Mouse (Mus musculus) left cerebral cortex, postnatal 4 days (tissue): ENCODE results near the gene Theg. TPM values are rescaled to one million over a fixed set of nuclear protein-coding genes. Genes with fewer than 3 reads are reported as not detected.

Source experiments
- DNase-seq: peaks from one replicate; pipeline ENCODE4 v3.0.0-alpha.2; 2022
- intact Hi-C: fragments of 180-260 bp; cut with DNase I; formaldehyde crosslinking; loops from one replicate; pipeline ENCODE4 v1.15.1; 2025
- total RNA-seq, 2 experiments: library from RNA; stranded (reverse); gene quantifications; 2 replicates each; pipeline ENCODE4 v1.2.3; 2021

Theg gene
- total RNA-seq, 2 experiments from 2014 or later = not detected

DNA sequence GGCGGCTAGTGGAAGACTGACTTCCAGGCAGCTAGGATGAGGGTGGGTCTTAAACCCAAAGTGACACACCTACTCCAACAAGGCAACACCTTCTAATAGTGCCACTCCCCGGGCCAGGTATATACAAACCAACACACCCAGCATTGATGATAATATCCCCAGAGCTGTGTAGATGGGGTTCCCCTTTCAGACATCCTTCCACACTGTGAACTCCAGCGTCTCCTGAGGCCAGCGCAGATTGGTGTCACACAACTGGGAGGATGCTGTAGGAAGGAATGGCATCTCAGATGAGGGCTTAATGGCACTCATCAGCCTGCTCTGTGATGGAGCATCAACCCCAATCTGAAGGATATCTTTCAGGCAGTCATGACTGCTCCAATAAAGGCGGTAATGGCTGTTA is 29.6 kb downstream of the Theg start:
- DNase-seq = no peak
- intact Hi-C loops = no loop called here

DNA sequence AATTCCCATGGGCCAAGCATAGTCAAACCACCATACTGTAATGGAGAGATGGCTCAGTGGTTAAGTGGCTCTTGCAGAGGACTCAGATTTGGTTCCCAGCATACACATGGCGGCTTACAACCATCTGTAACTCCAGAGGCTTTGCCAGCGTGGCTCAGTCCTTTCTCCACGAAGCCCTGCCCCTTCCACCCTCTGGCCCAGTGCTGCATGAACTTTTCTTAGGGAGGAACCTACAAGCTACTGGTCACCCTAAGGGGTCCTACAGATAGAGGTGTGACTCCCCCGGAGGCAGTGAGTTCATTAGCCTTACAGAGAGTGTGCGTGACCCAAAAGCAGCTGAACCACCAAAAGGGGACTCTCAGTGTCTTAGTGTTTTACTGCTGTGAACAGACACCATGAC is 30.2 kb downstream of the Theg start:
- intact Hi-C loops = no loop called here
- DNase-seq = no peak

DNA sequence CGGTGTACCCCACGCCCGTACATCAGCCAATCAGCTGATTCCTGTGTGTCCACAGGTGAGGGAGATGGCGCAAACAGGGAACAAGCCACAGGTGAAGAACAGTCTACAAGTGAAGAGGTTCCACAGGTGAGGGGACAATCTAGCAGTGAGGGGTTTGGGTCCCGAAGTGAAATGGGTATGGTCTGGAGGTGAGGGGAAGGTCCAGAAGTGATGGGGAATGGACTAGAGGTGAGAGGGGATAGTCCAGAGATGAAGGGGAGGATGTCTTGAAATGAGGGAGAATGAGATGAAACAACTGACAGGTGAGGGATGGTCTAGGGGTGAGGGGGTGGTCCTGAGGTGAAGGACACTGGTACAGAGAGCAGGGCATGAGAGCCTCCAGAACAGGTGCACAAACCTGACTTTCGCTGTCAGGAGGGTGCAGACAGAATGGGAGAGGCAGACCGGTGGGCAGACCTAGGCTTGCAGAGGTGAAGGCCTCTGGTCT is 31.9 kb downstream of the Theg start:
- intact Hi-C loops = no loop called here

DNA sequence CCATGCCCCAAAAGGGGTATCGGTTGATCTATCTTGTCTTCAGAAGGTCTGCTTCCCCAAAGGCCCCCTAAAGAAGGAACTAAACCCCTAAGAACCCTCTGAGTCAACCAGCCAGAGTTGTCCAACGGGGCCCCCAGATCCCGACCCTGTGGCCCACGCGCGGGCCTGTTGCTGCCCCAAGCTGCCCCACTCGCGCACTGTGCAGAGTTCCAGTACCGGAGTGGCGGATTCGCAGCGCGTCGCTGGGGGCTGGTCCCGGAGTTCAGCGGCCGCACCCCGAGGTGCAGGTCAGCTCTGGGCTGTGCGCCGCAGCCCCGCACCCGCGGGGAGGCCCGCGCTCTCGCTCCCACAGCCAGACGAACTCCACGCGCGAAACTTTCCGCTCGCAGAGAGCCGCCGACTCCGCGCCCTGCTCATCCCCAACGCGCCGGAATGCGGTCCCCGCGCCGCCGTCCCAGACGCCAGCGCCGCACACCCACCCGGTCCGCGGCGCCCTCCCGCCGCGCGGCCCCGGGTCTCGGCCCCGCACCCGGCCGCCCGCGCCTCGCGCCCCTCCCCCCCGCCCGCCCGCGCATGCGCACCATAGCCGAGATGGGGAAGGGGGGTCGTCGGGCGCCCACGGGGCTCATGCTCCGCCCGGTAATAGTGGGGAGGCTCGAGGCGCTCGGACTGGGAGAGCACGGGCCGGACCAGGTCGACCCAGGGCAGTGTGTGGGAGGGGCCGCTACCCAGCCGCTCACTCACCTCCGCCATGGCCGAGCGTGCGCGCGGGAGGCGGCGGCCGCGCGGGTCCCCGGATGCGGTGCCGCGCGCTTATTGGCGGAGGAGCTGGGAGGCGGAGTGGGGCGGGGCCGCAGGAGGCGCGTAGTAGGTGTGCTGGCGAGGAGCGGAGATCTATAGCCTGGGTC is 32.5 kb downstream of the Theg start, which contains the start of gene Mier2:
TSS of gene Mier2 (minus strand) at position 870 of the 908 bp plus-strand sequence.
- peak; percentile 83 for DNase-seq
- intact Hi-C loops = no loop called here

More for the DNA sequence above, 31.9 kb downstream of the Theg start:
- DNase-seq = no peak

DNA sequence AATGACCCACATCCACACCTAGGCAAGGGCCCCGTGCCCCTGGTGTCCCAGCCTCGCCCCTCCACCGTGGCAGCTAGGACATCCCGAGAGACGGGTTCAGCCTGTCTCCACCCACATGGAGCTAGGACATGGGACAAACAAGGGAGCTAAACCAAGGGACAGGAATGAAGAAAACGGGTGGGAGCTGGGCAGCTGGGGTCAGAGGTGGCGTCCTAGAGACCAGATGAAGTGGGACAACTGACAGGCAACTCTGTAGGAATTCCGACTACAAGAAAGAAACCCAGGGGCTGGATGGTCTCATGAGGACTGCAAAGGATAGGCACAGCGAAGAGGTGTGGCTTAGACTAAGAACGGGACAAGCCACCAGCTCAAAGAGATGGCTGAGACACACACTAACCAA is 33.4 kb downstream of the Theg start:
- intact Hi-C loops = no loop called here
- no peak for DNase-seq

DNA sequence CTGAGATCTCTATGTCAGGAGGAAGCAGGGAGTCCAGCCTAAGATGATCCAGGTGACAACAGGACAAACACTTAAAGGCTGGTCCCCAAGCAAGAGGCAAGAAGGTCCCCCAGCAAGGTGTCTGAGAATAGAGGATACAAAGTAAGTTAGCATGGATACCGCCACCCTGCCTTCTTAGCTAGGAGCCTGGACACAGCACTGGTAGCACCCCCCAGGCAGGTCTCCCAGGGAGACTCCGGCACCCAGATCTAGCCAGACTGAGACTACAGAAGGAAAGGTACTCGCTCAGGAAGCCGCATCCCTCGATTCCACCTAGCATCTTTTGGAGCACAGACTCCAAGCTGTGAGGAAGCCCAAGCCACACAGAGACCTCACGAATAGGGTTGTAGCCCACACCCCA is 34.0 kb downstream of the Theg start:
- intact Hi-C loops = no loop called here
- DNase-seq = no peak

DNA sequence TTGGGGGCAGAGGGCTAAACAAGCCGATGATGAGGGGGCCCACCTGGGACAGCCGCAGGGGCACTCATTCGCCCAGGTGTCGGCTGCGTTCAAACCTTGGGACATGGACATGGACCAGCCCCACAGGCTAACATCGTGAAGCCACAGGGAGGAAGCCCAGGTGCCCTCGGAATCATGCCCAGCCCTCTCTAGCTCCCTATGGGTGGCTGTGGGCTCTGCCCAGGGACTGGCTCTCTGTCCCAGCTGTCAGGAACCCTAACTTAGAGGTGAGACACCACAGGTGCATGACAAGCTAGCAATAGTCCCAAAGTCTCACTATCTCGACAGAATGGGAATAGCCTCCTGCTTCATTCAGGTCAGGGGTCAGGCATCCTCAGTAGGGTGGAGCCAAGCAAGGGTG is 34.6 kb downstream of the Theg start:
- DNase-seq = no peak

DNA sequence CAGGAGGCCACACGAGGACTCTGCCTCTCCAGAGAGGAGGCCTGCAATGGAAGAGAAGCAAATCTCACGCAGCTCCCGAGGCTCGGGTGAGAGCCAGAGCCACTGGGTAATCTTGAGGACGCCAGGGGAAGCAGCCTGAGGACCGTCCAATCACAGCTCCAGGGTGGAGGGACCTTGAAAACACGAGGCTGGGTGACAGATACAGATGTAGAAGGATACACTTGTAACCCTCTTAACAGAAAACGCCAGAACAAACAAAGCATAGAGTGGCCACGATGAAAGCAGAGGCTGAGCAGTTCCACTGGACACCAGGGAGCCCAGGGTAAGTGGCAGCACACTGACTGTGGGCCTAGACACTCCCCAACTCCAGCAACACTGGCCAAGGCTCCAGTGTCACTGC is 36.8 kb downstream of the Theg start:
- DNase-seq = no peak
- intact Hi-C loops = no loop called here

More for the DNA sequence above, 34.6 kb downstream of the Theg start:
- intact Hi-C loops = no loop called here

DNA sequence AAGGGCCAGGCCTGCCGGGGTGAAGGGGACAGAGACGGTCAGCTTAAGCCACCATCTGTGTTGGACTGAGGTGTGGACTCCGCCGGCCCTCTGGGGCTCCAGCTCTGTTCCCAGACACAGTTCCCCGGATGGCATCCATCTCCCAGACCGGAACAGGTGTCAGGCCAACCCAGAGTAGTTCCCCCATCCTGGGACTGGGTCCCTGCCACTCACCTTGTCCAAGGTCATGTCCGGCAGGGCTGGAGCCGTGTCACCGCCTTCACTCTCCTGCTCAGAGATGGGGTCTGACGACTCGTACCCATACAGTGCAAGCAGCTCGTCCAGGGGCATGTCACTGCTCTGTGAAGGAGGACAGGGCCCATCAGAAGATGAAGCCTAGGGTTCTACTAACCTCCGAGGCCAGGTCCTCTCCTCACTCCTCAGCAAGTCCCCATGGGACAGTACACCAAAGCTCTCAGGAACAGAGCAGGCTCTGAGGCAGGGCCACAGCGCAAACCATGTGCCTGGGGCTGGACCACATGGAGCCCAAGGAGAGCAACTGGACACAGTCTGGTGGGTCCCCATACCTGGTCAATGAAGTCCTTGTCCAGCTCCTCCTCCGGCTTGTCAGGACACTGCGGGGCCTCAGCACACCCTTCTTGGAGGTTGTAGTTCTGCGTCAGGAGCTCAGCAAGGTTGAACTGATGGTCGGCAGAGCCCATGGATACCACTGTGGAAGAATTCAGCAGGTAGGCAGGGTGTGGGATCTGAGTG is 38.0 kb downstream of the Theg start:
- intact Hi-C loops = no loop called here
- DNase-seq = no peak

DNA sequence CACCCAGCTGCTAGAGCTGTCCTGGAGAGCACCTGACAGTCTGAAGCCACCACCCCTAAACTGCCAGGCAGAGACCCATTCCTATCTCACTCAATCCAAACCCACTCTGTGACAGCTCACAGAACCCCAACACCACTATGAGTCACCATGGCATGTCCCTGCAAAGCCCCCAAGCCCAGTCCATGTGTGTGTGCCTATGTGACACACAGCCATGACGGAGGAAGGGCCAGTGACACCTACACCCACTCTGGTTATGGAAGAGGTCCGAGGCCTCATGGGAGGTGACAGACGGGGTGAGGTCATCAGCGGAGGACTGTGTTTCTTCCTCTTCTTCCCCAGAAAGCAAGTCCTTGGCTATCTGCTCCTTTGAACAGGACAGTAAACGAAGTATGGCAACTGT is 38.6 kb downstream of the Theg start:
- no peak for DNase-seq
- intact Hi-C loops = no loop called here

DNA sequence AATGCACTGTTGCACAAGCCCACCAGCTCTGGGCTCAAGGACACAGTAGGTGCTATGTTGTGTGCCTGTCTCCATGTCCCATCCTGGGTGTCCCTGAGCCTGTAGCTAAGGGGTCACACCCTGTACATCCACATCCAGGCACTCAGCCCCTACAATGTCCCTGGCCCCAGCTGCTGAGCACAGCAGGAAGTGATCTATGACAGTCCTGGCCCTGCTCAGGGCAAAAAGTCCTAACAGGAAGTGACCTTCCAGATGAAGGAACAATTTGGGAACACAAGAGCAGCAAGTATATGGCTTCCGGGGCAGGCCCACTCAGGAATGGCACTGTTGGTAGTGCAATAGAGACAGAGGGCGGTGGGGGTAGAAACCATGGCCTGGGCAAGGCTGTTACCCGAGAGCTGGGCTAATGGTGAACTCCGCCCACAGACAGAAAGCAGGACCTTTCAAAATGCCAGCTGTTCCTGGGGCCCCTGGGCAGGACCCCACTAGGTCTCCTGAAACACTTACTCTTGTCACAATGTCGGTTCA is 39.9 kb downstream of the Theg start:
- intact Hi-C loops = no loop called here
- DNase-seq = no peak

DNA sequence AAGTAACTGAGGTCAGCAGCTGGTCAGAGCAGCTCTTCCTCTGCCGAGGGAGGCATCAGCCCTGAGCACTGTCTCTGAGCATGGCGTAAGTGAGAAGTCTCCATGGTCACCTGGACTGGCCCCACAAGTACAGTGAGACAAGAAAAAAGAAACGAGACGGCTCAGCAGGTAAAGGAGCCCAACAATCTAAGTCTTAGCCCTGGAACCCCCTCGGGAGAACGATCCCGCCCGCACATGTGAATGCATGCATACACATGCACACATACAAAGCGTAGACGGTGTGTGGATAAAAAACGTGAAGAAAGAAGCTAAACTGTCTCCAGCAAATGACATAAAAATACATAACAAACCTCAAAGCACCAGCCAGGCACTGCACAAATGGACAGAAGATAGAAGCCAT is 40.6 kb downstream of the Theg start:
- DNase-seq = no peak
- intact Hi-C loops = no loop called here

DNA sequence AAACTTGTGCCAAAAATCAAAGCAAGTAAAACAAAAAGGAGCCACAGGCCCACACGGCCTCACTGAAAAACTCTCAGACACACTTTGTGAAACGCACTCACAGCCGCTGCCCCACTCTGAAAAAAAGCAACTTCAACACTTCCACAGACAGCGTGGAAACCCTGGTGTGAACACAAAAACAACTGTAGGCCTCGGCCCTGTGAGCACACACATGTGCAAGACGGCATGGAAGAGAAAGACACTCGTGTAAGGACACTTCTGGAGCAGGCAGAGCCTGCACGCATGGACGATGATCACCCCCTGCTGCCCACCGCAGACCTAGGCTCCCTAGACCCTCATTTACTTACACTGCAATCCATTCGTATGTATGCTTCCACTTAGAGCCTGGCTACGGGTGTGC is 41.2 kb downstream of the Theg start:
- intact Hi-C loops = no loop called here

DNA sequence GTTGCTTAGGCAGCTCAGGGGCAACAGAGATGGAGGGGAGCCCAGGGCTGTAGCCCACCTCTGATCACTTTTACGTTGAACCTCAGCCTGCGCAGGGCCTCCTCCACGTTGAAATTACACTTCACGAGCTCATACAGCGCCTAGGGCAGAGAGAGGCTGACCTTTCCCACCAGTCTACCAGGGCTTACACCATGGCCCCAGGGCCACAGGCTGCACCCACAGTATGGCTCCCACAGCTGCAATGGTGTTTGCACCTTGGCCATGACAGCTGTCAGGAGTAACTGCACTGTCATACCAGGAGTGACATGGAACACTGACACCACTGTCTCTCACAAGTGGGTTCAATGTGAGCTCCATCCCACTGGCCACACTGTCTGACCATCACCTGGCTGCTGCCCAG is 42.5 kb downstream of the Theg start:
- intact Hi-C loops = no loop called here
- no peak for DNase-seq

More for the DNA sequence above, 41.2 kb downstream of the Theg start:
- no peak for DNase-seq

DNA sequence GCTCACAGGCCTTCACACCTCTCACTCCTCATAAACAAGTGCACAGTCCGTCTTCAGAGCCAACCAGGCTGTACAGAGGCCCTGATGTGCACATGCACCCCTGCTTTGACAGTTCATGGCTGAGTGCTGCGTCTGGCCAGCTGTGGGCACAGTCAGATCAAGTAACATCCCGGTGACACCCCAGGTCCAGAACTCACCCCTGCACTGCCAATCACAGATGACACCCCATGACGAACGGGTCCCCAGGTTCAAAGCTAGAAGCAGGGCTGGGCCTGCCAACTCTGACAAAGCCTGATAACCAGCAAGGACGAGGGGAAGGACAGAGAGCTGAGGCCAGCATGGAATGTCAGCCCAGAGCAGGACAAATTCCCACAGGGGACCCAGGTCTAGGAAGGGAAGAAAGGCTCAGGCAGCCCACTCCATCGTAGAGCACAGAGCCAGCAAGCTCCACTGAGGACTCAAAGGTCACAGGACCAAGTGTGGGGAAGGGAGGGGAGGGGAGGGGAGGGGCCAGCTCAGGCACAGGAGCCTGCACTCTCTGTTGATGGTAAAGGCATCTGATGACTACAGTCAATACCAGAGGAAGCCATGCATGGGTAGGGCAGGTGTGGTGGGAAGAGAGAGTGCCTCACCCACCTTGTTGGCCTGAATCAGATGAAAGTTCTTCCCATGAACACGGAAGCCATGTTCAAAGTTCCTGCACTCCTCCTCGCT is 43.1 kb downstream of the Theg start:
- intact Hi-C loops = no loop called here
- DNase-seq = no peak

DNA sequence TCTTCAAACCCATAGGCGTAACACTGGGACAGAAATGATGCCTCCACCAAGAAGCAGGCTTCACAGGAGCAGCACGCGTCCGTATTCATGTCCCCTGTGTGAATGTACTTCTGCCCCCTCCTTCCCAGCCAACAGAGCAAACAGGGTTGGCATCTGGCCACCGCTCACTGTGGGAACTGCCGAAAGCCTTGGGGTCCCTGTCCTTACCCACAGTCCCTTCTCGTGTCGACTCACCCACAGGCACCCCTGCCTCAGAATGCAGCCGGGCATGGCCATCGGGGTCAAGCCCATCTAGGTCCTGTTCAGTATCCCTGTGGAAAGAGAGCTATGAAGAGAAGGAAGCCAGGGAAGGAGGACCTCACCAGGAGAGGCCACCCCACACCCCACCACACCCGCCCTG is 45.0 kb downstream of the Theg start:
- no peak for DNase-seq
- intact Hi-C loops = no loop called here

DNA sequence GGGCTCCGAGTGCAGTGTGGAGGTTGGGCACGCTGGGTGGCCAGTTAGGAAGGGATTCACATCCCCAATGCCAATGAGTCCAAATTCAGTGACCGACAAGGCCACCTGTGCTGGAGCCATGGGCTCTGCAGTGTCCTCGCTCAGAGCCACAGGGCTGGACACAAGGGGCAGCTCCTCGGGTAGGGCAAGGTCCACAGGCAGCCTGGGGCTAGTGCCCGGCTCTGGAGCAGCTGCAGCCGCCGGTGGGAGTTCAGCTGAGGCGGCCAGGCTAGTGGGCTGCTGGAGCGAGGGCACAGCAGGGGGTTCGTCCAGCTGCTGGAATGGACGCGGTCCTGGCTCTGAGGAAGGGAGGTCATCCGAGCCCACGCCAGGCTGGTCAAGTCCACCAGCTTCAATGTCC is 45.6 kb downstream of the Theg start:
- no peak for DNase-seq
- intact Hi-C loops = no loop called here

DNA sequence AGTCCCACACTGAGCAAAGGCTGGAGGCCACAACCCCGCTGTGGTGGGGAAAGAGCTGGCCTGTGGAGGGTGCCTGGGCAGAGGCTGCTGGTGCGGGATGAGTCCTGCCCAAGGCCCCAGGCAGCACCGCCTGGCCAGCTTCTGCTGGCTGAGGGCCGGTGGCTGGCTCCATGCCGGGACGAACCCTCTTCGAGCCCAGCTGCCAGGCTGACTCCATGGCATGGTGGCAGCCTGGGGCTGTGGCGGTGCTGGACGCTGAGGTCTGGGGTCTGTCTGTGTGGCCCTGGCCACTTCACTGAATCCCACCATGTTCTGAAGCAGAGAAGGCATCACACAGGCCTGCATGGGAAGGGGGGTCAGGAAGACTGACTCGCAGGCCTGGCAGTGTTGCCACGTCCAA is 46.4 kb downstream of the Theg start:
- intact Hi-C loops = no loop called here
- peak; percentile 74 for DNase-seq

DNA sequence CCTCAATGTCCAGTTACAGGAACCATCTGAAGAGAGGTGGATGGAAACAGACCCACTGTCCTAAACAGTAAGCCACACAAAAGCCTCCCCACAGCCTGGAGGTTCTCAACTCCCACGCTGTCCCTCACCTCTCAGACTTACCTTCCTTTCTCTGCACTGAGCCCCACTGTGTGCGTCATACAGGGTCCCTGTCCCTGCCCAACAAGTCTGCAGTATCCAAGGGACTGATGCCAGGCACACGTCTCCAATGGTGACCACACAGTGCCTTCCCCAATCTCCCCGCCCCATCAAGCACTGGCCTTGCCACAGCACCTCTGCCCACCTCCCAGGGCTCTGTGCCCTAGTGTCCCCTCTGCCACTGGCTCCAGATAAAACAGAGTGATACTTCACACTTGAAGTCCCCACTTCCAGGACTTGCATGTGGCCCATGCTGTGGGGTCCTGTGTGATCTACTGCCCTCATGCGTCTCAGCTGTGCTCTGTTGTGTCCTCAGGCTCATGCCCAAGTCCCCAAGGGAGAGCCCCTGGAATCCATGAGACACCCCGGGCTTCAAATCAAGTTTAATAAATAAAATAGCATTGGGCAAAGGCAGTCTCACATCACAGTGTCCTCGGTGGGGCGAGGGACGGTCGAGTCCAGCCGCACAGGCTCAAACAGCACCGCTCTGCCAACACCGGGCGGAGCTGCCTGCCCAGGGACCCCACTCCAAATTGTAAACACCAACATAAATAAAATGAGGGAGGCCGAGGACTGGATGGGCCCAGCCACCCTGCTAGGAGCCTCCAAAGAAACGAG is 47.2 kb downstream of the Theg start:
- intact Hi-C loops = loop anchor here (5.0 kb wide), 1 partner anchor 1073 kb away; no protein-coding TSS in a partner anchor
- no peak for DNase-seq

DNA sequence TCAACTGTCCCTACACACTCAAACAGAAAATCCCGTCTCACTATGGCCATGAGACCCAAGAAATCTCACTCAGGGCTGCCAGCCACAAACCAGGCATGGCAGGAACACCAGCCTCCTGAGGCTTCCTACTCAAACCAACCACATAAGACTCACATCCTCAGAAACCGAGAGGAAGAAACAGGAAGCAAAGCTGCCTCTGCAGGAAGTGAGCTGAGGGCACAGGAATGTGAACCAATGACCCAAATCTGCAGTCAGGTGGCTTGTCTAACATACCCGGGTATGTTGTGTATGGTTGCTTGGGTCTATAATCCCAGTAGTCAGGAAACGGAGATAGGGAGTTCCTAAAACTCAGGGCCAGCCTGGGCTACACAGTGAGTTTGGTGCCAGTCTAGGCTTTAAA is 48.3 kb downstream of the Theg start:
- intact Hi-C loops = loop anchor here (5.0 kb wide), 1 partner anchor 1072 kb away; no protein-coding TSS in a partner anchor
- no peak for DNase-seq
